Mouse (Mus musculus) gastrocnemius, postnatal 14 days (tissue): Measurements from ENCODE around the gene Gm3448. TPM values are rescaled to one million over a fixed set of nuclear protein-coding genes. Genes with fewer than 3 reads are reported as not detected.
"Not testable (repeated sequence)": the region's sequence is repeated elsewhere in the genome, so short reads cannot be mapped to it uniquely, and the experiment has no call there.

Experiments used
- DNase-seq: peaks from one replicate; pipeline ENCODE4 v3.0.0; 2021; ENCODE audit warnings: mixed read lengths
- intact Hi-C: fragments of 180-260 bp; cut with DNase I; formaldehyde crosslinking; loops from one replicate; pipeline ENCODE4 v1.15.1; 2025; ENCODE audit warnings: low total_unique reads
- total RNA-seq, 2 experiments: library from RNA; stranded (reverse); gene quantifications; 2 replicates each; pipeline ENCODE4 v1.2.3; 2021

Gm3448 gene
- total RNA-seq, 2 experiments from 2014 or later = 0.93 to 0.96 TPM

DNA sequence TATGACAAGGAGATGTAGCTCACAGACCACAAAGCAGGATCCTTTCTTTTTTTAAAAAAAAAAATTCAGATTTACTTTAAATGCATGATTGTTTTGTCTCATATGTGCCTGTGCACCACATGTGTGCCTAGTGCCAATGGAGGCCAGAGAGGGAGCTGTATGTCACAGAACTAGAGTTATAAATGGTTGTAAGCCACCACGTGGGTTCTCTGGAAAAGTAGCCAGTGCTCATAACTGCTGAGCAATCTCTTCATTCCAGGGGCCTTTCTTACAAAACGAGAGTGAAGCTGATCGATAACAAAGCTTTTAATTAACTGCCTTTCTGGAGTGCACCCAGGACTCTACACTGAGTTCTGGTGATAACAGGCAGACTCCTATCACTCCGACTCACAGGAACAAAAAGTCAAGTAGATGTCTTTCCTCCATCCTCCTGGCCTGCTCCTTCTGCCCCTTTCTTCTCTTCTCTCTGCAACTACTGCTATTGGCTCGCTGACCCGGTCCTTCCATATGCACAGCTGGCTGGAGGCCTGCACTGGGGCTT is 72.9 kb downstream of the Gm3448 start:
- intact Hi-C loops, DNase-seq: not testable (repeated sequence)

DNA sequence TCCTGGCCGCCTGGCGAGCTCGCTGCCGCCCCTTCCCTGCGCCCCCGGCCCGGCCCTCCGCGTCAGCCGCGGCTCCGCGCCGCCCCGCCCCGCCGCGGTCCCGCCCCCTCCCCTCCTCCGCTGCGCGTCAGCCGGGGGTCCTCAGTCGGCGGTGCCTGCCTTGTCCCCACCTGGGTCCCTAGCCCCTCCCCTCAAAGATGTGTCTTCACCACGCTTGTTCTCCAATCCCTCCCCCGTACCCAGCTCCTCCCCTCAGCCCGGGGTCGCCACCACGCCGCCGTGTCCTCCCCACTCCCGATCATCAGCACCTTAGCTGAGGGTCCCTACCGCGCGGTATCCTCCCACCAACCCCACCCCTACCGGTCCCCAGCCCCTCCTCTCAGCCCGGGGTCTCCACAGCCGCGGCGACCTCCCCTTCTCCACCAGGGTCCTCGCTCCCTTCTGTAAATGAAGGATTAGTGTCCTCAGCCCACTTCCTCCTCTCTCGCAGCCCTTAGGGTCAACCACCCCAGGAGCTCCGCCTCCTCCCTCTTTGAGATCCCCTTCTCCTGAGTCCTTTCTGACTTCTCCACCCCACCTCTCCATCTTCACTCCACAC is 79.7 kb downstream of the Gm3448 start:
- DNase-seq, intact Hi-C loops: not testable (repeated sequence)

DNA sequence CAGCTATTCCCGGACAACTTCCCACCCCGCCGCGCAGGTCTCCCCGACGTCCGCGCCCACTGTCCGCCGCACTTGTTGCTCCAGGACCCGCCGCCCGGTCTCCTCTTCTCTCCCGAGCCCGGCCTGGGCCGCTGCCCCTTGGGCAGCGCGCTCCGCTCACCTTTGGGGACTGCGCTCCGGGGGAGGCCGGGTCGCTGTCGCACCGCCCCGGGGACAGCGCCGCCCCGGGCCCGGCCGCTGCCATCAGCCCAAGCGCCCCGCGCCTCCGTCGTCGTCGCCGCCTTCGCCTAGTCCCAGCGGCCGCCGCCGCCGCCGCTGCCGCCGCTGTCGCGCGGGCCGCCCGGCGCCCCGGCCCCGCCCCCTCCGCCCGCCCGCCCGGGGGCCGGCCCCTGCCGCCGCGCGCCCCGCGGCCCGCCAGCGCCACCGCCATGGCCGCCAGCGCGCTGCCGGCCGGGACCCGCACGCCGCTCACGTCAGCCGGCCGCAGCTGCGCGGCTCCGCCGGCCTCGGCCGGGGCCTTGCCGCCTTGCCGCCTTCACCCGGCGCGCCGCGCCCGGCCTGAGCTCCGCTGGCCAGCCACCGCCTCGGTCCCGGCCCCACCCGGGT is 80.3 kb downstream of the Gm3448 start, which contains the start of gene Phf10:
TSS of gene Phf10 (minus strand) at position 323 of the 606 bp plus-strand sequence.
- intact Hi-C loops = not testable (repeated sequence)
- DNase-seq = peak; percentile 34

DNA sequence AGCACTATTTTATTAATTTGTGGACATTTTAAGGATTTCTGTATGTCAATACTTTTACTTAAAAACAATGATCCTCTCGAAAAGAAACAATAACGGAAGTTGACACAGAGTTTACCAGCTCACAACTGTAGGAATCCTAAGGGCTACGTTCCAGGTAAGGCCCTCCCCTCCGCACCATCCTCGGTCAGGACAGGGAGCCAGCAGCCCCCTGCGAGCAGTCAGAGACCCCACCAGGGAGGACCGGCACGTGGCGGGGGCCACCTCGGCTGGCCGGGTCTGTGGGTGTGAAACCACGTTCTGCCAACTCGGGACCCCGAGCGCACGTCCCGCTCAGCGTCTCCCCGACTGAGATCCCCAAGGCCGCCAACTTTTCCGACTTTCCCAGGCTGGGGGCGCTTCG is 80.8 kb downstream of the Gm3448 start:
- intact Hi-C loops = no loop called here
- peak; percentile 23 for DNase-seq

DNA sequence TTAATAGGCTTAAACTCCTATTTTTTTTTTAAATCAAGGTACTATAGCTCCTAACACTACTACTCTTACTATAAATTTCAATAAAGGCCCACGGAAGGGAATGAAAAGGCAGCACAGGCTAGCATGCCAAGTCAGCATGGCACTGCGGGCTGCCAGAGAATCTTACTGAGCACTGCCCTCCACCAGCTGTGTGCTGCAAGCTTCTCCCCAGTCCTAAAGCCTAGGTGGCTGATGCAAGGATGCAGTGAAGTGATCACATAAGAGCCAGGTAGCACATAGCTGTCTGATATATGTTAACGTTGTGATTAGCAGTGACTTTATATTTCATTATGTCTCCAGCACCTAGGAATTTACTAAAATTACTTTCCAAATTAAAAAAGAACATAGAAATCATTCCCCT is 81.4 kb downstream of the Gm3448 start:
- intact Hi-C loops = no loop called here
- peak; percentile 18 for DNase-seq

DNA sequence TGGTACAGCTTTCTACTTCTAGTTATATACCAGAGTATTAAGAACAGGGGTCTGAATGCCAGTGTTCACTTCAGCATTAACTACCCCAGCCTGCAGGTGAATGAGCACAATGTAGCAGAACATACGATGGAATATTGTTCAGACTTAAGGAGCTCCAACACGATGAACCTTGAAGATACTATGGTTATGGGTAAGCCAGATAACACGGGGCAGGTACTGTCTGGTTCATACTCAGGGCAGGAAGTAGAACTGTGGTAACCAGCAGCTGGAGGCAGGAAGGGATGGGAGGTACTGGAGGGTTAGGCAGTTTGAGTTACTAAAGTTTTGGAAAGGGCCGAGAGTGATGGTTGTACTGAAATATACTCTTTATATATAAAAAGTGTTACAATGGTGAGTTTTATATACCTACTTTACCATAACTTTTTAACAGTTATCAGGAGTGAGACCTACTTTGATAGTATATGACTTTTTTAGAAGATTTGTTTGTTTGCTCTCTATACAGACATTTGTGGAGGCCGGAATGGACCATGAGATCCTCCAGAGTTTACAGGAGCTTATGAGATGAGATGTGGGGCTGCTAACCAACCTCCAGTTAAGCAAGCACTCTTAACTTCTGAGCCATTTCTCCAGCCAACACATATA is 82.5 kb downstream of the Gm3448 start:
- intact Hi-C loops = no loop called here
- DNase-seq = no peak

DNA sequence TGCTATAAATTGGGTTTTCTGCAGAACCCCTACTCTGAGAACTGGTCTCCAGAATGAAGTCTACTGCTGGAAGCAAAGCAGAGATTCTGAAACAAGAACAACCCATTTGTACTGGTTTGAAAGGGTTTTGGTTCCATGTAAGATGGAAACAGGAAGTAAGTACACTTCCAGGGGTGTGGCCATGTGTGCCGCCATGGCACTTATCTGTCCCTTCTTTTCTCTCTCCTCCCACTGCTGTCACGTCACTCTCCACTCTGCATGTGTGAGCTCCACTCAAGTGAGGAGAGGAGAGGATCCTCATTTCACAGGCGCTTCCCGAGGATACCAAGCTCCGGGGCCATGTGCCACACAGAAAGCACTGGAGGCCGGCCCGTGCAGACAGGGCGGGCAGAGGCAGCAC is 87.9 kb downstream of the Gm3448 start:
- intact Hi-C loops = no loop called here
- DNase-seq = no peak

DNA sequence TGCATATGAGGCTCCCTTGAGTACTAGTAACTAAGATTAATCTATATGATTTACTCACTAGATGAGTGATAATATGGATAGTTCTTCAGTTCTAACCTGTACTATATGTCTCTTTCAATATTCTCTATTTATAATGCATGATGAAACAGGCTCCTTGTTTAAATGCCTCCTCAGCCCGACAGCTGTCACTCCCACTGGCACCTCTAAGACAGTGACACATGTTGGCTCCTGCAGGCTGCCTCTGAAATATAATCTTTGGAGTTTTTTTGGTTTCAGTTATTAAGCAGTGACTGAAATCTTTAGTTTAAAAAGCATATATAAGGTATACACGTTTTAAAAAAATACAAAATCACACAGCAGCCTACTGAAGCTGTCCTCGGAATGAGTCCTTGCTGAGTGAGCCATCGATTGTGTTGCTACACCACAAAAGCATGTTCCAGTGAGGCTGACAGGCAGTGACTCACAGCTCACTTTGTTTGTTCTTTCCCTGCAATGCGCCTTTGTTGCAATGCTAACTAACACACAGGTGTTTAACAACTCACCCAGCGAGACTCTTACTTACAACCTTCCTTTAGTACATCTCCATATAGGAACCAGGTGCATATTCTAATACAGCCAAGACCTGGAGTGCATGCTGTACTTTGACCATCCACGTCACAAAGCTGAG is 92.0 kb downstream of the Gm3448 start:
- intact Hi-C loops = no loop called here
- DNase-seq = no peak

Other genes starting within 250 kb of the Gm3448 start
- 1 to 10 TPM; 1.6 to 3.1 TPM for gene Wdr27, start 98.4 kb downstream of the Gm3448 start, total RNA-seq
- gene 1600012H06Rik, start 98.4 kb downstream of the Gm3448 start, total RNA-seq = 10 to 100 TPM; 13.2 to 15.8 TPM
- 10 to 100 TPM; 45.8 to 54.1 TPM for gene Phf10, start 80.3 kb downstream of the Gm3448 start, total RNA-seq
- gene 9030025P20Rik, start 63.1 kb downstream of the Gm3448 start, total RNA-seq = 1 to 10 TPM; 1.6 to 2.3 TPM
- gene Gm3417, start 62.7 kb downstream of the Gm3448 start, total RNA-seq = not detected
- 1 to 10 TPM in 1 of 2 experiments, under 1 TPM in 1; 0.58 to 2.0 TPM for gene Gm3435, start 31.4 kb downstream of the Gm3448 start, total RNA-seq
- 10 to 100 TPM; 19.0 to 25.1 TPM for gene Ermard, start 329 bp downstream of the Gm3448 start, total RNA-seq
- under 1 TPM in 1 of 2 experiments, not detected in 1; 0.51 TPM for gene Tcte3, start within 50 bp of the Gm3448 start, total RNA-seq